Mouse (Mus musculus) midbrain, embryonic 12.5 days (tissue): ENCODE data around the gene Sars2. TPM values are rescaled to one million over a fixed set of nuclear protein-coding genes. Genes with fewer than 3 reads are reported as not detected.
A peak's percentile ranks its signal among the peaks of the same experiment; 100 is the strongest.

Experiments used
- ATAC-seq: fragments of 200-750 bp; cut with Nextera tagmentation; 2 replicates; pipeline ENCODE4 v1.8.0; 2017; ENCODE audit warnings: low read depth, moderate TSS enrichment, moderate library complexity; ENCODE audit not compliant: low FRiP score
- H3K27ac ChIP-seq: fragments of 300-500 bp; sonication (generic); replicated peaks from 2 replicates; pipeline ENCODE4 v1.5.1; 2016; ENCODE audit warnings: mild to moderate bottlenecking
- H3K27me3 ChIP-seq: fragments of 300-500 bp; sonication (generic); 2 replicates; pipeline ENCODE4 v1.6.1; 2016; ENCODE audit warnings: mild to moderate bottlenecking
- H3K36me3 ChIP-seq: fragments of 300-500 bp; sonication (generic); 2 replicates; pipeline ENCODE4 v1.6.1; 2016
- H3K4me1 ChIP-seq: fragments of 300-500 bp; sonication (generic); 2 replicates; pipeline ENCODE4 v1.6.1; 2016
- H3K4me2 ChIP-seq: fragments of 300-500 bp; sonication (generic); replicated peaks from 2 replicates; pipeline ENCODE4 v1.6.1; 2016; ENCODE audit warnings: mild to moderate bottlenecking, moderate library complexity
- H3K4me3 ChIP-seq: fragments of 300-500 bp; sonication (generic); 2 replicates; pipeline ENCODE4 v1.5.1; 2016; ENCODE audit warnings: mild to moderate bottlenecking
- H3K9ac ChIP-seq: fragments of 300-500 bp; sonication (generic); replicated peaks from 2 replicates; pipeline ENCODE4 v1.6.1; 2016; ENCODE audit warnings: mild to moderate bottlenecking, moderate library complexity
- H3K9me3 ChIP-seq: fragments of 300-500 bp; sonication (generic); 2 replicates; pipeline ENCODE4 v1.6.1; 2016; ENCODE audit warnings: mild to moderate bottlenecking
- WGBS: fragments of 180-500 bp; shearing (Covaris S2); methylation state at CpG from one replicate; pipeline ENCODE4 v1.1.7; 2016; 5-methylcytosine and 5-hydroxymethylcytosine counted together
- polyA plus RNA-seq: library from polyadenylated mRNA; unstranded; fragments of >200 nt; fragmentation: Nextera tagmentation; extraction: Ambion mirVana; gene quantifications from 2 replicates; pipeline ENCODE4 v1.2.1, GENCODE M21; 2016

The Sars2 gene
- polyA plus RNA-seq, 1 experiment from 2014 or later: 30.9 TPM

DNA sequence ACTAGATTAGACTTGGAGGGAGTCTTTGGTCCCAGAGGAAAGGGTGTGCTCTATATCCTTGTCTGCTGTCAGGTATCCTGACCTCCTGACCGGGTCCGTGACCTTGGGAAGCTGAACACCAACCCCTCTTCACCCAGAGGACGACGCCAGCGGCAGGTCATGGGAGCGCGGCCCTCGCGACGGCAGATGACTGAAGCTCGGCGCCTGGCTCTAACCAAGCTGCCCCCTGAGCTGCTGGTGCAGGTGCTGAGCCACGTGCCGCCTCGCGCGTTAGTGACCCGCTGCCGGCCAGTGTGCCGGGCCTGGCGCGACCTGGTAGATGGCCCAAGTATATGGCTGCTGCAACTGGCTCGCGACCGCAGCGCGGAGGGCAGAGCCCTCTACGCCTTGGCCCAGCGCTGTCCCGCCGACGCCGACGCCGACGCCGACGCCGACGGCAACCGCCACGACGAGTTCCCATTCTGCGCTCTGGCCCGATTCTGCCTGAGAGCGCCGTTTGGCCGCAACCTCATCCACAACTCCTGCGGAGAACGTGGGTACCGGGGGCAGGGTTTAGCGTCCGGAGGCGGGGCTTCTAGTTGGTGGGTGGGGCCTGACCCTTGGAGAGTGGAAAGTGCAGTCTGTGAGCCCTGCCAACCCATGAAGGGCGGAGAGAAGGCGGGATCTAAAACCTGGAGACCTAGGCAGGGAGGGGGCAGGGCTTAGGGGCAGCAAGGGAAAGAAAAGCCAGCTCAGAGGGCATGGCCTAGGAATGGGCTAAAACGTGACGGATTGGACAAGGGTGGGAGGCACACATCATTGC, 9.2 kb upstream of the Sars2 start:
- peak overlapping the region; percentile 49; the same call in 1 of the 2 replicates for H3K9ac ChIP-seq
- H3K4me2 ChIP-seq: peak overlapping the region; percentile 71
- peak overlapping the region; percentile 47 for H3K4me3 ChIP-seq
- H3K9me3 ChIP-seq: 0 out of 2 replicates have a peak, but pooled peaks cover 5% of the 10 kb centered on the region
- peaks cover 12% of the 10 kb centered on the region; the same call in 1 of the 2 replicates for H3K4me1 ChIP-seq
- no peak overlapping the region; the same call in 1 of the 2 replicates for H3K27ac ChIP-seq
- H3K36me3 ChIP-seq: peaks cover 6% of the 10 kb centered on the region; the same call in 1 of the 2 replicates
- ATAC-seq: peak; percentile 84
- WGBS: 2% methylated on average over 58 of the region's 58 CpGs
- peaks cover 27% of the 10 kb centered on the region for H3K27me3 ChIP-seq

DNA sequence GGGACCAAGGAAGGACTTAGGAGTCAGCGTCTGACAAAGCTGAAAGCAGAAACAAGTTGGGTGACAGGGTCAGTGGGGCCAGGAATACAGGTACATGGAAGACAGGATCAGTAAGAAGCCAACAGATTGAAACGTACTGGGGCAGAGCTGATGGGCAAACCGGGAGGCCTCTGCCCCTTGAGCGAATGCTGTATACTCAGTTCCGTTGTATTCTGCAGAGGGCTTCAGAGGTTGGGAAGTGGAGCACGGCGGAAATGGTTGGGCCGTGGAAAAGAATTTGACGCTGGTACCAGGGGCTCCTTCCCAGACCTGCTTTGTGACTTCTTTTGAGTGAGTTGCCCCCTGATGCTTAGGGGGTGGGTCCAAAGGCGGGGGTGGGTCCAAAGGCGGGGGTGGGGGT, 8.6 kb upstream of the Sars2 start:
- Histone ChIP-seq H3K27me3 (peaks cover 27% of the 10 kb centered on the region), H3K4me2 (peak overlapping the region; percentile 71), H3K9ac (peak overlapping the region; percentile 49; the same call in 1 of the 2 replicates), H3K9me3 (0 out of 2 replicates have a peak, but pooled peaks cover 5% of the 10 kb centered on the region), H3K4me1 (peaks cover 11% of the 10 kb centered on the region; the same call in 1 of the 2 replicates), H3K27ac (no peak overlapping the region; the same call in 1 of the 2 replicates), H3K4me3 (peak overlapping the region; percentile 47), H3K36me3 (peaks cover 9% of the 10 kb centered on the region)
- 7% methylated on average over 11 of the region's 11 CpGs for WGBS
- ATAC-seq: 0 out of 2 replicates have a peak, but pooled peaks have one; percentile 19

DNA sequence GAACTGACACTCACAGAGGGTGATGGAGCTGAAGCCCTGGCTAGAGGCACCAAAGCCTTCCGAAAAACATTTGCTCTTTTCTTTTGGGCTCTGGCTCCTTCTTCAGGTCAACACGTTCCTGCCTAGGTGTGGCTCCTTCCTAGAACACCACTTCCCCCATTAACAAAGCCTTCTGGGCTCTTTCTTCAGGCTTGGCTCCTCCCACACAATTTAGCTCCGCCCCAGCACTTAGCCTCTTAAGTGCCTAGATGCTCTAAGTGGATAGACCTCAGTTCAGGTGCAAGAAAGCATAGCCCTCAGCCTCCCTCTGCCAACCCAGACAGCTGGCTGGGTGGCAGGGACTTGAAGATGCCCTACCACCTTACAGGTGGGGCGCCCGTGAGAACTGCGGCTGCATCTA, 6.1 kb upstream of the Sars2 start:
- Histone ChIP-seq H3K4me1 (peaks cover 11% of the 10 kb centered on the region; the same call in 1 of the 2 replicates), H3K4me3 (no peak overlapping the region), H3K4me2 (no peak overlapping the region), H3K27ac (no peak overlapping the region), H3K27me3 (peaks cover 27% of the 10 kb centered on the region), H3K9me3 (0 out of 2 replicates have a peak, but pooled peaks cover 5% of the 10 kb centered on the region), H3K9ac (no peak overlapping the region), H3K36me3 (peaks cover 24% of the 10 kb centered on the region)
- no peak for ATAC-seq
- WGBS: 84% methylated on average over 6 of the region's 6 CpGs

DNA sequence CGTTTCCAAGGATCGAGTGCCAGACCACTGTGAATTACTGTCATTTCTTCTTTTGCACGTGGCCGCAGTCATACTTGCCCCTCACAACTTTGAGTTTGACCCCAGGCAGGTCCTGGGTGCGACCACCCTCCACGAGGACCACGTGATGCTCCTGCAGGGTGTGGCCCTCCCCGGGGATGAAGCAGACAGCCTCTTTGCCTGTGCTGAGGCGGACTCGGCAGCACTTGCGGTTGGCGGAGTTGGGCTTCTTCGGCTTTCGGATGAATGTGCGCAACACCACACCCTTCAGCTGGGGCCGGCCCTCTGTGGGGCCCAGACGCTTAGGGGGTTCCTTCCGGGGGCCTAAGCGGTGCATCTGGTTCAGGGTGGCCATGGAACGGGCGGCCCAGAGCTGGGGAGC, 2.0 kb upstream of the Sars2 start:
- no peaks in the 10 kb centered on the region for H3K9me3 ChIP-seq
- no peak overlapping the region for H3K4me2 ChIP-seq
- WGBS: 94% methylated on average over 21 of the region's 21 CpGs
- no peak overlapping the region for H3K9ac ChIP-seq
- no peak for ATAC-seq
- no peak overlapping the region for H3K4me3 ChIP-seq
- peaks cover 13% of the 10 kb centered on the region for H3K4me1 ChIP-seq
- H3K27ac ChIP-seq: no peak overlapping the region
- H3K36me3 ChIP-seq: peaks cover 30% of the 10 kb centered on the region
- no peaks in the 10 kb centered on the region for H3K27me3 ChIP-seq

DNA sequence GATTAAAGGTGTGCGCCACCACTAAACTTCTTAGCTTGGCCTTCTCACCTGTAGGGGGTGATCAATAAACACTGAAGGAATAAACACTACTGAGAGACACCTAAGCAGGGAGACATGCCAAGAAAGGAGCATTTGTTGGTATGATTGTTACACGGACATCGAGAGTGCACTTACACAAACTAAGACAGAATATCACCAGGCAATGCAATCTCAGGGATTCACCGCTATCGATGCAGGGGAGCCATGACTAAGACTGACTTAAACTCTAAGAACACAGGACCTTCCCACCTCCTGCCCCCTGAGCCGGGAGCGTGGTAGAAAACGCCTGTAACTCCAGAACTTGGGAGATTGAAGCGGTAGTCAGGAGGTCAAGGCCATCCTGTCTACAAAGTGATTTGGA, 843 bp upstream of the Sars2 start:
- H3K27ac ChIP-seq: no peak overlapping the region
- H3K4me1 ChIP-seq: peaks cover 13% of the 10 kb centered on the region
- peak overlapping the region; percentile 83 for H3K4me2 ChIP-seq
- H3K9ac ChIP-seq: peak overlapping the region; percentile 81
- peaks cover 36% of the 10 kb centered on the region for H3K36me3 ChIP-seq
- peak overlapping the region; percentile 78 for H3K4me3 ChIP-seq
- no peaks in the 10 kb centered on the region for H3K27me3 ChIP-seq
- ATAC-seq: no peak
- H3K9me3 ChIP-seq: no peaks in the 10 kb centered on the region
- WGBS: 43% methylated on average over 9 of the region's 9 CpGs

DNA sequence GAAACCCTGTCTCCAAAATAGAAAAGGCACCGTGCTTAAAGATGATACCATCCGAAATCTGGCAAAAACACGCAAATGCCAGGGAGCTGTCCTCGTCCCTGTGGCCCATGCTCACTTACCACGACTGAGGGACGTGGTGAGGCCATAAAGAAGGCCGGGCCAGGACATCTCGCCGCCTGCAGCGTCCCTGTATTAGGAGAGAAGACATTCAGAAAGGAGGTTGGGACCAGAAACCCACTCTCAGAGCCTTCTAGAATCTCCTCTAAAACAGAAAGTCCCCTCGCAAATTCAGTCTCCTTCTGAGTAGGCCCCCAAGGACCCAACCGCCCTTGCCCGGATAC, 454 bp upstream of the Sars2 start:
- Histone ChIP-seq H3K9ac (peak overlapping the region; percentile 81), H3K4me3 (peak overlapping the region; percentile 78), H3K36me3 (peaks cover 40% of the 10 kb centered on the region), H3K27me3 (no peaks in the 10 kb centered on the region), H3K27ac (0 out of 2 replicates have a peak overlapping the region, but pooled peaks have one; percentile 46), H3K4me2 (peak overlapping the region; percentile 83), H3K9me3 (no peaks in the 10 kb centered on the region), H3K4me1 (peaks cover 13% of the 10 kb centered on the region)
- no peak for ATAC-seq
- WGBS: under 1% methylated on average over 13 of the region's 13 CpGs

DNA sequence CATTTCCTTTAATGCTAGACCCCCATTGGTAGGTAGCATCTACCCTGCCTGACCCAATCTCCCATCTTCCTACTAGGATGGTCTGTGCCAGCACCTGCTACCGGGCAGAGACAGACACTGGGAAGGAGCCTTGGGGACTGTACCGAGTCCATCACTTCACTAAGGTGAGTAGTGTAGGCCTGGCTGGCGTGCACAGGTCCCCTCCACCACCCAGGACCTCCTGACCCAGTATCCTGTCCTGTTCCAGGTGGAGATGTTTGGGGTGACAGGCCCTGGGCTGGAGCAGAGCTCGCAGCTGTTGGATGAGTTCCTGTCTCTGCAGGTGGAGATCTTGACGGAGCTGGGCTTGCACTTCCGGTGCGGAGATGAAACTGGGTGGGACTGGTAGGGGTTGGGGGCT, 8.1 kb downstream of the Sars2 start:
- no peak overlapping the region for H3K4me3 ChIP-seq
- no peaks in the 10 kb centered on the region; the same call in 1 of the 2 replicates for H3K27me3 ChIP-seq
- no peak overlapping the region for H3K4me2 ChIP-seq
- 92% methylated on average over 7 of the region's 7 CpGs for WGBS
- H3K9me3 ChIP-seq: no peaks in the 10 kb centered on the region
- no peak overlapping the region for H3K27ac ChIP-seq
- ATAC-seq: no peak
- H3K4me1 ChIP-seq: no peaks in the 10 kb centered on the region
- H3K9ac ChIP-seq: no peak overlapping the region
- peaks cover 49% of the 10 kb centered on the region for H3K36me3 ChIP-seq

DNA sequence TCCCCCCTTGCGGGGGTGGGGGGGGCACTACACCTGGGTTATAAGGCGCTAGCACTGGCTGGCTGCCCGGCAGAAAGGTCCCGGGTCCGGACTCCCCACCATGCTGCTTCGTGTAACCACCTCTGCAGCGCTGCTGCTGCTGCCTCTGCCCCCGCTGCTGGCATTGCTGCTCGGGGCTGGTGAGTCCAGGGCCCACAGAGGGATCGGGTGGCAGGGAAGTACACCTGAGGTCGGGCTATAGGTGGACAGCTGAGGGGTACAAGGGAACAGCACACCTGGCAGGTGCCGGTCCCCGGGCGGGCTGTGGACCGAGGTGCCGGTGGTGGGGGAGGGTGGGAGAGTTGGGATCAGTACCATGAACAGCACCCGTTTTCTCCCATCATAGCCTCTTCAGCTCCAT, 14.3 kb downstream of the Sars2 start, which contains the start of gene Ccer2:
Gene Ccer2, plus strand, starts transcription at position 96 of the 400 bp plus-strand sequence.
- 0 out of 2 replicates have a peak within 1 kb of the TSS, but pooled peaks have one; percentile 31 for H3K9ac ChIP-seq
- peaks cover 46% of the 10 kb centered on the region for H3K36me3 ChIP-seq
- peaks cover 7% of the 10 kb centered on the region for H3K4me1 ChIP-seq
- H3K9me3 ChIP-seq: no peaks in the 10 kb centered on the region
- H3K27me3 ChIP-seq: peaks cover 23% of the 10 kb centered on the region
- no peak within 1 kb of the TSS for H3K27ac ChIP-seq
- 5% methylated on average over 13 of the region's 17 CpGs for WGBS
- H3K4me3 ChIP-seq: peak within 1 kb of the TSS; percentile 17; the same call in 1 of the 2 replicates
- ATAC-seq: 0 out of 2 replicates have a peak, but pooled peaks have one; percentile 4
- H3K4me2 ChIP-seq: peak within 1 kb of the TSS; percentile 46

DNA sequence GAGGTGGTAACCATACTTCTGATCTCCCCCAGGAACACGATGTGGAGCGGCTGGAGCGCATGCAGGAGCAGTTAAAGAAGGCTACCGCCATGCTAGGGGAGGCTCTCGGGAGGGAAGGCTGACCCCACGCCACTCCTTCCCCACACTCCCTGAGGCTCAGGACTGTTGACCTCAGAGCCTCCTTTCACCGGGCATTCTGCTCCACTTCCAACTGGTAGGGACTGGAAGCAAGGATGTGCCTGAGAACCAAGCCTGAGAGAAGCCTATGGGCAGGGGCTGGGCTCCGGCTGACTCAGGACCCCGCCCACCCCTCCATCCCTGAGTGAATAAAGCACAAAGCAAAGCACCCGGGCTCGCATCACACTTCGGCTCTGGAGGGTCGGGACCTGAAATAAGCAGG, 16.8 kb downstream of the Sars2 start:
- H3K4me3 ChIP-seq: no peak overlapping the region
- no peak overlapping the region for H3K4me2 ChIP-seq
- H3K36me3 ChIP-seq: peaks cover 43% of the 10 kb centered on the region
- no peak overlapping the region for H3K9ac ChIP-seq
- no peaks in the 10 kb centered on the region for H3K9me3 ChIP-seq
- 83% methylated on average over 13 of the region's 13 CpGs for WGBS
- ATAC-seq: no peak
- peaks cover 23% of the 10 kb centered on the region for H3K27me3 ChIP-seq
- no peak overlapping the region for H3K27ac ChIP-seq
- peaks cover 7% of the 10 kb centered on the region for H3K4me1 ChIP-seq

DNA sequence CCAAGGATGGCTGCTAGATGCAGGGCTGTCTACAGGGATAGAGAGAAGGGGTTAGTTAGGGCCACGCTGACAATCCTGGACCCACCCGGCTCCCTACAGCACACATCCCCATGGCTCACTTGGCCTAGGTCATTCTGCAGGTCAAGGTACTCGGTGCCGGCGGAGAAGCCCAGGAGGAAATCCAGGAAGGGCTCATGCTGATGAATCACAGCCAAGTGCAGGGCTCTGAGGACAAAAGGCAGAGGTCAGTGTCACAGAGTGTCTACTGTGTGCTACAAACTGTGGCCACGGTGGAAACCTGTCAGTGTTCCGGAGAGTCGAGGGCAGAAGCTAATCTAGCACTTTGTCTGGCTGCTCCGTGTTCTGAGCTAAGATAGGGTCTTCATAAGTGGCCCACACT, 20.1 kb downstream of the Sars2 start:
- Histone ChIP-seq H3K27ac (no peak overlapping the region), H3K4me3 (no peak overlapping the region), H3K9me3 (no peaks in the 10 kb centered on the region), H3K9ac (no peak overlapping the region), H3K36me3 (peaks cover 39% of the 10 kb centered on the region), H3K4me1 (peaks cover 15% of the 10 kb centered on the region), H3K27me3 (peaks cover 6% of the 10 kb centered on the region), H3K4me2 (no peak overlapping the region)
- WGBS: 92% methylated on average over 9 of the region's 9 CpGs
- ATAC-seq: no peak

DNA sequence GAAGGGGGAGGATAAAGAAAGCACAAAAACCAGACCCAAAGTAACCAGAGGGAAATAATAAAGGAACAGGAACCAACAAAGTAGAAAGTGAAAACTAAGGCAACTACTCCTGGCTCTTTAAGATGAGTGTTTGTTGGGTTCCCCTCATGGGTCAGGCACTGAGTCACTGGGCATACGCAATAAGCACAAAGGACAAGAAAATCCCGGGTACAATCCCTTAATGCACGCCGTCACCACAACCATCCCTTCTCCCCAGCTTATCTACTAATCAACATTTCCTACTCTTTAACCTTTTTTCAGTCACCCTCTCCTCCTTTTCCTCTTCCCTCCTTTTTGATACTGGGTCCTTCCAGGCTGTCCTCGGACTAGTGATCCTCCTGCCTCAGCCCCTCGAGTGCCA, 23.4 kb downstream of the Sars2 start:
- H3K4me3 ChIP-seq: peak overlapping the region; percentile 79; the same call in 1 of the 2 replicates
- ATAC-seq: no peak
- H3K4me2 ChIP-seq: peak overlapping the region; percentile 68
- H3K4me1 ChIP-seq: peaks cover 31% of the 10 kb centered on the region
- no peak overlapping the region for H3K9ac ChIP-seq
- WGBS: 85% methylated on average over 6 of the region's 6 CpGs
- H3K36me3 ChIP-seq: peaks cover 19% of the 10 kb centered on the region
- no peak overlapping the region for H3K27ac ChIP-seq
- H3K9me3 ChIP-seq: no peaks in the 10 kb centered on the region
- H3K27me3 ChIP-seq: no peaks in the 10 kb centered on the region

DNA sequence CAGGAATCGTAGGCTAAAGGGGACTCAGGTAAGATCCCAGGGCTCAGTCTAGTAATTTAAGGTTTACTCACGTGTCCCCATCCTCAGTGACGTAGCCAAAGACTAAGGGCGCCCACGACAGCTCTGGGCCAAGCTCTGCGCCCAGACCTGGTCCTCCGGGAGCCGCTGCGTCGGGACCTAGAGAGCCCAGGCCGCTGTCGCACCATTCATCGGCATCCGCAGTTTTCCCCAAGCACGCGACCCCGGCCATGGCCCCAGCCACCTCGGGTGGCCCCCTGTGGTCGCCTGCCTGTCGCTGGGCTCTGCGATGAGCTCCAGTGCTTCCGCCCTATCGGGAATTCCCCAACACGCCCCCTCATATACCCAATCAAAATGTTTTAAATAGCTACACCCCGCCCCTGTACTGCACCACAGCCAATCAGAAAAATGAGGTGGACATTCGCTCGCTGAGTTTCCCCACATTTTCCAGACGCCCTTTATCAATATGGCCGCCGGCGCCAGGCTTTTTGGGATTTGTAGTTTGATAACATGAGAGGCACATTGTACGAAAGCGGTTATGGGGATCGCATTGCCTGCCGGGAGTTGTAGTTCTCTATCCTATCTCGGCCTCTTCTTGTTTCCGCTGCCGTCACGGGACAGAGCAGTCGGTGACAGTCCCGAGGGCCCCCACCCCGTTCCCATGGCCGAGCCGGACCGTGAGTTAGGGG, 24.5 kb downstream of the Sars2 start, which contains the start of gene Sirt2:
Gene Sirt2, plus strand, starts transcription at position 563 of the 707 bp plus-strand sequence.
- no peak within 1 kb of the TSS for H3K27ac ChIP-seq
- H3K4me3 ChIP-seq: peak within 1 kb of the TSS; percentile 79
- H3K4me2 ChIP-seq: peak within 1 kb of the TSS; percentile 68
- H3K36me3 ChIP-seq: peaks cover 9% of the 10 kb centered on the region
- peak within 1 kb of the TSS; percentile 80 for H3K9ac ChIP-seq
- peak; percentile 98 for ATAC-seq
- peaks cover 31% of the 10 kb centered on the region for H3K4me1 ChIP-seq
- WGBS: under 1% methylated on average over 45 of the region's 45 CpGs
- no peaks in the 10 kb centered on the region for H3K9me3 ChIP-seq
- H3K27me3 ChIP-seq: no peaks in the 10 kb centered on the region
